Mouse (Mus musculus) limb, embryonic 15.5 days (tissue): Measurements from ENCODE around the gene Cdca5. TPM values are rescaled to one million over a fixed set of nuclear protein-coding genes. Genes with fewer than 3 reads are reported as not detected.
"Not testable (repeated sequence)": the region's sequence is repeated elsewhere in the genome, so short reads cannot be mapped to it uniquely, and the experiment has no call there.

Experiments
- ATAC-seq: fragments of 200-750 bp; cut with Nextera tagmentation; 2 replicates; pipeline ENCODE4 v1.8.0; 2017; ENCODE audit warnings: low read depth, moderate TSS enrichment; ENCODE audit not compliant: insufficient number of reproducible peaks, low FRiP score, low TSS enrichment
- H3K27ac ChIP-seq: fragments of 300-500 bp; sonication (generic); 2 replicates; pipeline ENCODE4 v1.5.1; 2015; ENCODE audit warnings: moderate library complexity, mild to moderate bottlenecking, inconsistent platforms
- H3K27me3 ChIP-seq: fragments of 300-500 bp; sonication (generic); 2 replicates; pipeline ENCODE4 v1.6.1; 2015; ENCODE audit warnings: inconsistent platforms
- H3K36me3 ChIP-seq: fragments of 300-500 bp; sonication (generic); 2 replicates; pipeline ENCODE4 v1.6.1; 2015; ENCODE audit warnings: inconsistent platforms
- H3K4me1 ChIP-seq: fragments of 300-500 bp; sonication (generic); 2 replicates; pipeline ENCODE4 v1.6.1; 2015; ENCODE audit warnings: inconsistent platforms
- H3K4me2 ChIP-seq: fragments of 300-500 bp; sonication (generic); 2 replicates; pipeline ENCODE4 v1.6.1; 2015; ENCODE audit warnings: mild to moderate bottlenecking, inconsistent platforms
- H3K4me3 ChIP-seq: fragments of 300-500 bp; sonication (generic); 2 replicates; pipeline ENCODE4 v1.5.1; 2015; ENCODE audit warnings: mild to moderate bottlenecking, inconsistent platforms
- H3K9ac ChIP-seq: fragments of 300-500 bp; sonication (generic); 2 replicates; pipeline ENCODE4 v1.6.1; 2015; ENCODE audit warnings: inconsistent platforms
- H3K9me3 ChIP-seq: fragments of 300-500 bp; sonication (generic); 2 replicates; pipeline ENCODE4 v1.6.1; 2016; ENCODE audit warnings: inconsistent platforms
- WGBS: fragments of 180-500 bp; shearing (Covaris S2); methylation state at CpG from one replicate; pipeline ENCODE4 v1.1.7; 2015; 5-methylcytosine and 5-hydroxymethylcytosine counted together
- polyA plus RNA-seq: library from polyadenylated mRNA; unstranded; fragments of >200 nt; fragmentation: Nextera tagmentation; extraction: Ambion mirVana; gene quantifications from 2 replicates; pipeline ENCODE4 v1.2.1, GENCODE M21; 2015

Gene Cdca5
- polyA plus RNA-seq, 1 experiment from 2014 or later = 27.1 TPM

GRCm38 (mm10) chr19:6117986-6118676 is 33.3 kb downstream of the Cdca5 start, which contains the start of gene Sac3d1:
Sac3d1 (minus strand) TSS chr19:6118650.
- H3K36me3 ChIP-seq = peaks cover 42% of the 10 kb centered on the region
- H3K27me3 ChIP-seq = no peaks in the 10 kb centered on the region
- H3K9me3 ChIP-seq = no peaks in the 10 kb centered on the region
- under 1% methylated on average over 77 of the region's 77 CpGs for WGBS
- peak within 1 kb of the TSS; percentile 74 for H3K4me2 ChIP-seq
- peaks cover 23% of the 10 kb centered on the region for H3K4me1 ChIP-seq
- H3K9ac ChIP-seq = peak within 1 kb of the TSS; percentile 67
- H3K4me3 ChIP-seq = peak within 1 kb of the TSS; percentile 66
- peak within 1 kb of the TSS; percentile 95 for H3K27ac ChIP-seq
- peak; percentile 79 for ATAC-seq

DNA sequence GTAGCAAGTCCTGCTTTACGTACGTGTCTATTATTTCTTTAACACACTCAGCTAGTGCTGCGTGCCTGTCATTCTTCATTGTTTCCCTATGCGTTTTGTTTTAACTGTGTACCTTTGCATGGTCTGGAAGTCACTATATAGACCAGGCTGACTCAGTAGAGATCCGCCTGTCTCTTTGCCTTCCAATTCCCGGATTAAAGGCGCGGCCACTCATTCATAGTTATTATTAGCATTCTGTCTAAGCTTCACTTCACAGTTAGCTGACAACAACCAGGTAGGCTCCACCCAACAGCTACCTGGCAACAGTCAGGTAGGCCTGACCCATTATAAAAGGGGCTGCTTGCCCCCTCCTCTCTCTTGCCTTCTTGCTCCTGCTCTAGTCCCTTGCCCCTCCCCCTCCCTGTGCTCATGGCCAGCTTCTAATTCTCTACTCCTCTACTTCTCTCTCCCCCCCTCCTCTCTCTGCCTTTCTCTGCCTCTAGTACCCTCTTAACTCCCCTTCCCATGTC is 33.9 kb downstream of the Cdca5 start:
- Histone ChIP-seq H3K27ac (peak overlapping the region; percentile 95), H3K27me3 (no peaks in the 10 kb centered on the region), H3K9me3 (no peaks in the 10 kb centered on the region), H3K36me3 (peaks cover 40% of the 10 kb centered on the region), H3K4me2 (peak overlapping the region; percentile 74), H3K9ac (peak overlapping the region; percentile 67), H3K4me3 (peak overlapping the region; percentile 66), H3K4me1 (peaks cover 23% of the 10 kb centered on the region)
- no peak for ATAC-seq
- WGBS = 2% methylated on average over 8 of the region's 8 CpGs

- no peak overlapping the region for H3K4me3 ChIP-seq
These were observed 37.0 kb downstream of the Cdca5 start for GRCm38 (mm10) chr19:6121761-6122160.

DNA sequence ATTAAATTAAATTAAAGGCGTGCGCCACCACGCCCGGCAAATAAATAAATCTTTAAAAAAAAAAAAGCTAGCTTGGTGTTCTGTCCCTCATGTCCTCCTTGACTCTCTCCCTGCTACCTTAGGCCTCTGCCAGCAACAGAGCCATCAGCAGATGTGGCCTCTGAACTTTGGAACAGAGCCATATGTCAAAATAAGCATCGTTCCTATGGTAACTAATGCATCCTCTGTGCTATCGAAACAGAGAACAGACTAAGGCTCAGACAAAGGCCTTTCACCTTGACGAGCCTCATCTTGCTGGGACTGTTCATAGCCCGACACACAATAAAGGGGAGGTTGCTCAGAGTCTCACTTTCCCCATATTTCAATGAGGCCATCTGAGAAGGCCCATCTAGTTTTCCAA is 38.5 kb downstream of the Cdca5 start:
- Histone ChIP-seq H3K4me3 (no peak overlapping the region), H3K27me3 (no peaks in the 10 kb centered on the region), H3K9ac (no peak overlapping the region), H3K9me3 (no peaks in the 10 kb centered on the region), H3K27ac (no peak overlapping the region), H3K36me3 (peaks cover 12% of the 10 kb centered on the region), H3K4me1 (peaks cover 10% of the 10 kb centered on the region; the same call in 1 of the 2 replicates), H3K4me2 (no peak overlapping the region)
- 67% methylated on average over 8 of the region's 8 CpGs for WGBS
- ATAC-seq = no peak

More at GRCm38 (mm10) chr19:6121761-6122160, 37.0 kb downstream of the Cdca5 start:
- H3K4me2 ChIP-seq = no peak overlapping the region
- H3K4me1 ChIP-seq = peaks cover 17% of the 10 kb centered on the region
- no peaks in the 10 kb centered on the region for H3K9me3 ChIP-seq
- no peak overlapping the region for H3K9ac ChIP-seq
- 27% methylated on average over 19 of the region's 19 CpGs for WGBS
- H3K36me3 ChIP-seq = peaks cover 12% of the 10 kb centered on the region
- no peaks in the 10 kb centered on the region for H3K27me3 ChIP-seq
- ATAC-seq = no peak
- H3K27ac ChIP-seq = no peak overlapping the region

- WGBS = 73% methylated on average over 2 of the region's 2 CpGs
- Histone ChIP-seq H3K27ac (no peak overlapping the region), H3K36me3 (peaks cover 8% of the 10 kb centered on the region), H3K27me3 (no peaks in the 10 kb centered on the region), H3K9me3 (no peaks in the 10 kb centered on the region), H3K4me3 (no peak overlapping the region), H3K4me2 (no peak overlapping the region), H3K4me1 (peaks cover 8% of the 10 kb centered on the region; the same call in 1 of the 2 replicates), H3K9ac (no peak overlapping the region)
- ATAC-seq = no peak
These were observed 40.1 kb downstream of the Cdca5 start for GRCm38 (mm10) chr19:6124898-6125297.

GRCm38 (mm10) chr19:6126289-6126688 is 41.5 kb downstream of the Cdca5 start:
- H3K4me3 ChIP-seq = no peak overlapping the region
- peaks cover 8% of the 10 kb centered on the region; the same call in 1 of the 2 replicates for H3K4me1 ChIP-seq
- 27% methylated on average over 4 of the region's 4 CpGs for WGBS
- no peaks in the 10 kb centered on the region for H3K9me3 ChIP-seq
- no peak overlapping the region for H3K9ac ChIP-seq
- H3K27me3 ChIP-seq = no peaks in the 10 kb centered on the region
- H3K4me2 ChIP-seq = no peak overlapping the region
- H3K36me3 ChIP-seq = peaks cover 4% of the 10 kb centered on the region
- ATAC-seq = no peak
- no peak overlapping the region for H3K27ac ChIP-seq

GRCm38 (mm10) chr19:6126789-6127580 is 42.2 kb downstream of the Cdca5 start:
- H3K27ac ChIP-seq = peak overlapping the region; percentile 94; the same call in 1 of the 2 replicates
- no peak for ATAC-seq

GRCm38 (mm10) chr19:6127760-6128341 is 43.1 kb downstream of the Cdca5 start, which contains the start of gene Snx15:
Snx15 (minus strand) TSS chr19:6128304.
- no peaks in the 10 kb centered on the region for H3K36me3 ChIP-seq
- peak within 1 kb of the TSS; percentile 58 for H3K4me2 ChIP-seq
- H3K9me3 ChIP-seq = no peaks in the 10 kb centered on the region
- peak; percentile 90 for ATAC-seq
- peaks cover 6% of the 10 kb centered on the region; the same call in 1 of the 2 replicates for H3K4me1 ChIP-seq
- no peaks in the 10 kb centered on the region for H3K27me3 ChIP-seq
- WGBS = under 1% methylated on average over 32 of the region's 32 CpGs
- H3K9ac ChIP-seq = peak within 1 kb of the TSS; percentile 64
- H3K27ac ChIP-seq = peak within 1 kb of the TSS; percentile 94
- H3K4me3 ChIP-seq = peak within 1 kb of the TSS; percentile 63

More at GRCm38 (mm10) chr19:6126789-6127580, 42.2 kb downstream of the Cdca5 start:
- 66% methylated on average over 10 of the region's 10 CpGs for WGBS
- Histone ChIP-seq H3K9ac (no peak overlapping the region), H3K4me1 (peaks cover 6% of the 10 kb centered on the region; the same call in 1 of the 2 replicates), H3K9me3 (no peaks in the 10 kb centered on the region), H3K27me3 (no peaks in the 10 kb centered on the region), H3K4me2 (peak overlapping the region; percentile 58), H3K4me3 (peak overlapping the region; percentile 63), H3K36me3 (no peaks in the 10 kb centered on the region)

- not testable (repeated sequence) for H3K9ac ChIP-seq, H3K27ac ChIP-seq, H3K4me3 ChIP-seq, H3K27me3 ChIP-seq, H3K4me2 ChIP-seq, H3K9me3 ChIP-seq, H3K4me1 ChIP-seq, ATAC-seq
- 70% methylated on average over 7 of the region's 7 CpGs for WGBS
- peaks cover 16% of the 10 kb centered on the region for H3K36me3 ChIP-seq
These were observed 45.8 kb downstream of the Cdca5 start for GRCm38 (mm10) chr19:6130414-6131128.

- ATAC-seq = no peak
- Histone ChIP-seq H3K4me1 (0 out of 2 replicates have a peak, but pooled peaks cover 2% of the 10 kb centered on the region), H3K27ac (no peak overlapping the region), H3K4me3 (no peak overlapping the region), H3K9ac (no peak overlapping the region), H3K4me2 (no peak overlapping the region), H3K36me3 (peaks cover 33% of the 10 kb centered on the region), H3K27me3 (no peaks in the 10 kb centered on the region), H3K9me3 (no peaks in the 10 kb centered on the region)
- WGBS = 83% methylated on average over 7 of the region's 7 CpGs
These were observed 47.5 kb downstream of the Cdca5 start for GRCm38 (mm10) chr19:6132171-6132827.

DNA sequence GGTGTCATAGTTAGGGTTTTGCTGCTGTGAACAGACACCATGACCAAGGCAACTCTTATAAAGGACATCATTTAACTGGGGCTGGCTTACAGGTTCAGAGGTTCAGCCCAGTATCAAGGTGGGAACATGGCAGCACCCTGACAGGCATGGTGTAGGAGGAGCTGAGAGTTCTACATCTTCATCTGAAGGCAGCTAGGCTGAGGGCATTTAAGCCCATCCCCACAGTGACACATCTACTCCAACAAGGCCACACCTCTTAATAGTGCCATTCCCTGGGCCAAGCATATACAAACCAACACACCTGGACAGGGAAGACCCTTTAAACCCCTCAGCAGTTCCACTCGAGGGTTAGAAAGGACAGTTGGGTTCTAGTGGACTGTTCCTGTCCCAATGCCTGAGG is 48.4 kb downstream of the Cdca5 start:
- not testable (repeated sequence) for H3K27me3 ChIP-seq, H3K9me3 ChIP-seq, H3K4me1 ChIP-seq, ATAC-seq, H3K4me3 ChIP-seq, H3K4me2 ChIP-seq, H3K9ac ChIP-seq, H3K27ac ChIP-seq
- H3K36me3 ChIP-seq = peaks cover 37% of the 10 kb centered on the region
- WGBS = 47% methylated on average over 1 of the region's 1 CpGs
